Mouse (Mus musculus) thymus, postnatal 14 days (tissue): ENCODE data around the gene Tmem202.

Experiments
- DNase-seq: peaks from one replicate; pipeline ENCODE4 v3.0.0; 2021

The Tmem202 gene

GRCm38 (mm10) chr9:59539441-59540137 is at the start of gene Tmem202, which contains the start of gene Hexa:
Tmem202 (minus strand) TSS chr9:59539847.
Hexa (plus strand) TSS chr9:59539540.
- peak; percentile 65 for DNase-seq

- no peak for DNase-seq
Measured at GRCm38 (mm10) chr9:59588710-59589671, 49.3 kb upstream of the Tmem202 start.

GRCm38 (mm10) chr9:59588252-59588651 is 48.6 kb upstream of the Tmem202 start:
- DNase-seq = no peak

GRCm38 (mm10) chr9:59584871-59585308 is 45.2 kb upstream of the Tmem202 start:
- peak; percentile 75 for DNase-seq

GRCm38 (mm10) chr9:59578505-59578867 is 38.8 kb upstream of the Tmem202 start:
- DNase-seq = no peak

GRCm38 (mm10) chr9:59577844-59578504 is 38.3 kb upstream of the Tmem202 start, which contains the start of gene Celf6:
Celf6 (plus strand) TSS chr9:59577917.
- DNase-seq = peak; percentile 93

- no peak for DNase-seq
Measured at GRCm38 (mm10) chr9:59577401-59577800, 37.8 kb upstream of the Tmem202 start.

GRCm38 (mm10) chr9:59571852-59572251 is 32.2 kb upstream of the Tmem202 start:
- DNase-seq = no peak

- peak; percentile 63 for DNase-seq
Measured at GRCm38 (mm10) chr9:59567111-59567510, 27.5 kb upstream of the Tmem202 start.

- peak; percentile 85 for DNase-seq
Measured at GRCm38 (mm10) chr9:59565600-59565999, 26.0 kb upstream of the Tmem202 start.

GRCm38 (mm10) chr9:59553719-59554118 is 14.1 kb upstream of the Tmem202 start:
- no peak for DNase-seq

- DNase-seq = no peak
Measured at GRCm38 (mm10) chr9:59552610-59553009, 13.0 kb upstream of the Tmem202 start.

GRCm38 (mm10) chr9:59551620-59552031 is 12.0 kb upstream of the Tmem202 start:
- no peak for DNase-seq

- no peak for DNase-seq
Measured at GRCm38 (mm10) chr9:59551017-59551416, 11.4 kb upstream of the Tmem202 start.

- DNase-seq = no peak
Measured at GRCm38 (mm10) chr9:59550077-59550476, 10.4 kb upstream of the Tmem202 start.

- DNase-seq = no peak
Measured at GRCm38 (mm10) chr9:59548961-59549487, 9.4 kb upstream of the Tmem202 start.

GRCm38 (mm10) chr9:59547869-59548268 is 8.2 kb upstream of the Tmem202 start:
- no peak for DNase-seq

GRCm38 (mm10) chr9:59544739-59545138 is 5.1 kb upstream of the Tmem202 start:
- DNase-seq = no peak

GRCm38 (mm10) chr9:59542766-59543324 is 3.2 kb upstream of the Tmem202 start:
- no peak for DNase-seq

- DNase-seq = no peak
Measured at GRCm38 (mm10) chr9:59541617-59542016, 2.0 kb upstream of the Tmem202 start.

GRCm38 (mm10) chr9:59537651-59538050 is 2.0 kb downstream of the Tmem202 start:
- no peak for DNase-seq

GRCm38 (mm10) chr9:59533889-59534288 is 5.8 kb downstream of the Tmem202 start:
- no peak for DNase-seq
